ENCODE assay signal across 8 mouse cellular contexts in the genomic region with DNA sequence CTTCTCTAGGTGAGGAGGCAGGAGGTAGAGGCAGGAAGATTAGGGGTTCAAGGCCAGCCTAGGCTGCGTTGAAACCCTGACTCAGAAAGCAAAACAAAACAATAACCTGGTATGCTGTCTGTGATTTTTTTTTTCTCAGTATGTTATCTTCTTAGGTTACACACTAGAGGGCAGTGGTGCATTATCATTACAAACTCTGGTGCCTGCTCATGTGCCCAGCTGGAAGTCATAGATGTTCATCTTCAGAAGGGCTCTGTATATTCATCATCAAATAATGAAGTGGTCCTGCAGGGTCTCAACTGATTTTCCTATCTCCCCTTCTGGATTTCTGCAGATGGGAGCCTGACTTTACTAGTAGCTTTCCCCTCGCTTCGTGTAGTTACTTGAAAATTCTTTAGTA.
DNase-seq lines count a peak whose midpoint lies in the region; ATAC-seq and TF ChIP-seq lines count a peak whose summit lies in the region.

No protein-coding gene starts in this region.

- DNase-seq in adrenal gland, postnatal 25 days, result peak; percentile 2
- no peak for DNase-seq in adrenal gland, adult 8-10 months
- peak; percentile 71 for DNase-seq in limb, embryonic 14.5 days (ENCODE audit: low spot score)
- DNase-seq in limb, embryonic 10.5 days (ENCODE audit: low spot score), result no peak
- DNase-seq in forebrain, embryonic 14.5 days (ENCODE audit: low spot score), result peak; percentile 89
- DNase-seq in midbrain, postnatal 0 days (ENCODE audit: low spot score), result peak; percentile 85
- DNase-seq in urinary bladder, postnatal 36 days (ENCODE audit: low spot score in 2 of 2), result no peak
- no peak for DNase-seq in spleen, postnatal 14 days (ENCODE audit: low spot score in 2 of 2)

- no peak overlapping the region for H3K4me2 ChIP-seq in limb, embryonic 14.5 days (replicated peaks; ENCODE audit: low read depth, low read length, severe bottlenecking)
- no peak overlapping the region for H3K4me2 ChIP-seq in forebrain, embryonic 14.5 days (ENCODE audit: low read length)
- H3K4me2 ChIP-seq in midbrain, postnatal 0 days (ENCODE audit: low read depth, low read length, poor library complexity, severe bottlenecking), result no peak overlapping the region

- TF ChIP-seq CTCF in midbrain, postnatal 0 days (IDR thresholded peaks at IDR 0.05), result peak; percentile 82

- WGBS in limb, embryonic 14.5 days, result 55% methylated on average over 3 of the region's 3 CpGs
- 73% methylated on average over 3 of the region's 3 CpGs for WGBS in limb, embryonic 10.5 days
- 60% methylated on average over 3 of the region's 3 CpGs for WGBS in forebrain, embryonic 14.5 days
- WGBS in midbrain, postnatal 0 days, result 44% methylated on average over 3 of the region's 3 CpGs

- H3K9me3 ChIP-seq in limb, embryonic 14.5 days (ENCODE audit: control insufficient read depth, low read length), result no peaks in the 10 kb centered on the region
- no peaks in the 10 kb centered on the region for H3K9me3 ChIP-seq in limb, embryonic 10.5 days (replicated peaks)
- no peaks in the 10 kb centered on the region for H3K9me3 ChIP-seq in forebrain, embryonic 14.5 days (replicated peaks; ENCODE audit: control insufficient read depth, low read length)
- no peaks in the 10 kb centered on the region for H3K9me3 ChIP-seq in midbrain, postnatal 0 days (ENCODE audit: low read length)

- H3K4me3 ChIP-seq in limb, embryonic 14.5 days (replicated peaks; ENCODE audit: low read length), result no peak overlapping the region
- no peak overlapping the region for H3K4me3 ChIP-seq in limb, embryonic 10.5 days
- H3K4me3 ChIP-seq in forebrain, embryonic 14.5 days (ENCODE audit: low read depth, low read length), result no peak overlapping the region
- no peak overlapping the region for H3K4me3 ChIP-seq in midbrain, postnatal 0 days (ENCODE audit: low read depth, low read length)

- ATAC-seq in limb, embryonic 14.5 days (ENCODE audit: low FRiP score, low read depth), result no peak
- ATAC-seq in forebrain, embryonic 14.5 days, result peak; percentile 46; the same call in 1 of the 2 replicates
- ATAC-seq in midbrain, postnatal 0 days (ENCODE audit: low FRiP score), result no peak

- no peaks in the 10 kb centered on the region for H3K36me3 ChIP-seq in limb, embryonic 14.5 days (ENCODE audit: control insufficient read depth, insufficient read depth, low read length)
- no peaks in the 10 kb centered on the region for H3K36me3 ChIP-seq in limb, embryonic 10.5 days
- no peaks in the 10 kb centered on the region for H3K36me3 ChIP-seq in forebrain, embryonic 14.5 days (ENCODE audit: control insufficient read depth, insufficient read depth, low read length)
- no peaks in the 10 kb centered on the region for H3K36me3 ChIP-seq in midbrain, postnatal 0 days (ENCODE audit: insufficient read depth, low read length)

- H3K27ac ChIP-seq in limb, embryonic 14.5 days (replicated peaks; ENCODE audit: low read depth, low read length), result no peak overlapping the region
- H3K27ac ChIP-seq in limb, embryonic 10.5 days, result no peak overlapping the region
- no peak overlapping the region for H3K27ac ChIP-seq in forebrain, embryonic 14.5 days (ENCODE audit: low read depth, low read length)
- no peak overlapping the region for H3K27ac ChIP-seq in midbrain, postnatal 0 days (ENCODE audit: low read depth, low read length)

- no peaks in the 10 kb centered on the region for H3K27me3 ChIP-seq in limb, embryonic 14.5 days (ENCODE audit: control insufficient read depth, insufficient read depth, low read length)
- H3K27me3 ChIP-seq in limb, embryonic 10.5 days (ENCODE audit: low read depth, poor library complexity, severe bottlenecking), result no peaks in the 10 kb centered on the region
- H3K27me3 ChIP-seq in forebrain, embryonic 14.5 days (replicated peaks; ENCODE audit: control insufficient read depth, insufficient read depth, low read length), result no peaks in the 10 kb centered on the region
- H3K27me3 ChIP-seq in midbrain, postnatal 0 days (ENCODE audit: insufficient read depth, low read length), result no peaks in the 10 kb centered on the region

- TF ChIP-seq POLR2A in limb, embryonic 14.5 days (IDR thresholded peaks at IDR 0.05; ENCODE audit: borderline replicate concordance, extremely low read depth, insufficient read depth, insufficient read length), result no peak

- H3K9ac ChIP-seq in limb, embryonic 14.5 days (ENCODE audit: low read depth, low read length, severe bottlenecking), result no peak overlapping the region
- no peak overlapping the region for H3K9ac ChIP-seq in forebrain, embryonic 14.5 days (ENCODE audit: low read length)
- no peak overlapping the region for H3K9ac ChIP-seq in midbrain, postnatal 0 days (replicated peaks; ENCODE audit: low read length, poor library complexity, severe bottlenecking)

- no peaks in the 10 kb centered on the region for H3K4me1 ChIP-seq in limb, embryonic 14.5 days (ENCODE audit: control insufficient read depth, insufficient read depth, low read length)
- H3K4me1 ChIP-seq in limb, embryonic 10.5 days, result peaks cover 8% of the 10 kb centered on the region
- no peaks in the 10 kb centered on the region for H3K4me1 ChIP-seq in forebrain, embryonic 14.5 days (ENCODE audit: control insufficient read depth, insufficient read depth, low read length)
- no peaks in the 10 kb centered on the region for H3K4me1 ChIP-seq in midbrain, postnatal 0 days (ENCODE audit: insufficient read depth, low read length)

Comparison
In these comparisons a context has a peak if more than half of its experiments do, and no peak if none do; other contexts are left out.
1. DNase-seq: peak in adrenal gland, postnatal 25 days (single experiment), limb, embryonic 14.5 days (single experiment), forebrain, embryonic 14.5 days (single experiment) and midbrain, postnatal 0 days (single experiment); none in adrenal gland, adult 8-10 months (single experiment), limb, embryonic 10.5 days (single experiment), urinary bladder, postnatal 36 days (0 of 2) and spleen, postnatal 14 days (0 of 2).